Mouse (Mus musculus): ENCODE data around the gene Gpr135. TPM values are rescaled to one million over a fixed set of nuclear protein-coding genes. Genes with fewer than 3 reads are reported as not detected.

The Gpr135 gene
- total and polyA plus RNA-seq, 3 experiments, result 0.19 to 0.92 TPM; not detected in 1

DNA sequence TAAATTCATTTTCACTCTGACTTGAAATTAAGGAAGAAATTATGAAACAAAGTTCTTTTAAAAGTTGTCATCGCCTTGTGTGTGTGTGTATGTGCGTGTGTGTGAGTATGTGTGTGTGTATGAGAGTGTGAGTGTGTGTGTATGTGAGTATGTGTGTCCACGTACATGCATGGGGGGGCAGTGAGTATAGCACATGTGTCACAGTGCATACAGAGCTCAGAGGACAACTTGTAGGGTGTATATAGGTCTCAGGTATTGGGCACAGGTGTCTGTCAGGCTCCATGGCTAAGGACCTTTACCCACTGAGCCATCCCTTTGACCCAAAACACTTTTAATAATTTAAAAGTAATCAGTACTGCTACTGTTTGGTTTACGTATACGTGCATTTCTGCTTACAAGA lies 33.1 kb upstream of the Gpr135 start:
- H3K27me3 ChIP-seq (ENCODE audit: control insufficient read depth in 1 of 2, insufficient read depth in 2 of 2, low read length in 2 of 2), result peaks cover 0 to 1% of the 10 kb centered on the region in 2 experiments; a peak in 1 of 4 replicates
- no peaks in the 10 kb centered on the region for H3K9me3 ChIP-seq (replicated peaks; ENCODE audit: insufficient read depth, low read length)
- no peak overlapping the region for H3K4me3 ChIP-seq (ENCODE audit: control insufficient read depth in 1 of 2, insufficient read depth in 1 of 2, low read depth in 2 of 2, low read length in 2 of 2)
- DNase-seq (ENCODE audit: low read depth, low spot score), result no peak
- H3K27ac ChIP-seq (ENCODE audit: control insufficient read depth, low read depth, low read length), result no peak overlapping the region
- H3K36me3 ChIP-seq (ENCODE audit: control insufficient read depth in 1 of 2, insufficient read depth in 2 of 2, low read length in 2 of 2), result no peaks in the 10 kb centered on the region
- H3K9ac ChIP-seq (ENCODE audit: control insufficient read depth, low read depth, low read length, poor library complexity, severe bottlenecking), result no peak overlapping the region
- no peak for TF ChIP-seq NRF1 (IDR thresholded peaks at IDR 0.05; ENCODE audit: insufficient read depth, low read depth, low read length, poor library complexity, severe bottlenecking)
- H3K79me2 ChIP-seq (ENCODE audit: control insufficient read depth, insufficient read depth, low read length, poor library complexity), result no peaks in the 10 kb centered on the region
- H3K4me1 ChIP-seq (ENCODE audit: control insufficient read depth in 1 of 2, insufficient read depth in 2 of 2, low read length in 2 of 2), result no peaks in the 10 kb centered on the region; a peak in 2 of 4 replicates

DNA sequence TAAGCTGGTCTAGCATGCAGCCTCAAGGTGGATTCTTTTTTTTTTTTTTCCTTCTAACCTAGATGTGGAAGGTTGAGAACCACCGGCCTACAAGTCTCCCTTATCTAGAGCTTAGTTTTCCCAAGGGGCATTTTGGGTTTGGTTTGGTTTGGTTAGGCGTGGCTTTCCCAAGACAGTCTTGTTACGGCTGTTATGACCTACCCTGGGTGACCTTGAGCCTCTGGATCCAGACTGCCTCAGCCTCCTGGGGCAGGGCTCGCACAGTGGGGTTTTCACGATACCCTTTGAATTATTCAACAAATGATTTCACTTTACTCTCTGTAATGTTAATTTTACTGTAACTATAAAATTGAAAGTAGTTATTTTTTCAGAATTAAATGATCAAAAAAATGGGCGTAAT lies 31.9 kb upstream of the Gpr135 start:
- DNase-seq (ENCODE audit: low read depth, low spot score), result no peak
- Histone ChIP-seq H3K27me3 (ENCODE audit: control insufficient read depth in 1 of 2, insufficient read depth in 2 of 2, low read length in 2 of 2) (no peaks in the 10 kb centered on the region), H3K79me2 (ENCODE audit: control insufficient read depth, insufficient read depth, low read length, poor library complexity) (no peaks in the 10 kb centered on the region), H3K9me3 (replicated peaks; ENCODE audit: insufficient read depth, low read length) (no peaks in the 10 kb centered on the region), H3K9ac (ENCODE audit: control insufficient read depth, low read depth, low read length, poor library complexity, severe bottlenecking) (no peak overlapping the region), H3K27ac (ENCODE audit: control insufficient read depth, low read depth, low read length) (no peak overlapping the region), H3K4me1 (ENCODE audit: control insufficient read depth in 1 of 2, insufficient read depth in 2 of 2, low read length in 2 of 2) (no peaks in the 10 kb centered on the region; a peak in 2 of 4 replicates), H3K4me3 (ENCODE audit: control insufficient read depth in 1 of 2, insufficient read depth in 1 of 2, low read depth in 2 of 2, low read length in 2 of 2) (no peak overlapping the region), H3K36me3 (ENCODE audit: control insufficient read depth in 1 of 2, insufficient read depth in 2 of 2, low read length in 2 of 2) (no peaks in the 10 kb centered on the region)
- TF ChIP-seq CHD2 (IDR thresholded peaks at IDR 0.05; ENCODE audit: low read length) (no peak), POLR2AphosphoS5 (IDR thresholded peaks at IDR 0.05; ENCODE audit: borderline replicate concordance, low read depth, low read length) (no peak), KAT2A (conservative IDR thresholded peaks at IDR 0.05; ENCODE audit: low read depth, low read length) (no peak), CHD1 (IDR thresholded peaks at IDR 0.05; ENCODE audit: low read depth, low read length) (no peak), EP300 (IDR thresholded peaks at IDR 0.05; ENCODE audit: low read depth in 1 of 2, low read length in 2 of 2) (no peak), MAZ (IDR thresholded peaks at IDR 0.05; ENCODE audit: low read depth, low read length) (no peak), MEF2A (IDR thresholded peaks at IDR 0.05; ENCODE audit: extremely low read depth, insufficient replicate concordance, low read depth, low read length, poor library complexity, severe bottlenecking) (no peak), ZKSCAN1 (IDR thresholded peaks at IDR 0.05; ENCODE audit: low read depth, low read length) (no peak), ZNF384 (IDR thresholded peaks at IDR 0.05; ENCODE audit: low read depth, low read length) (no peak), ELF1 (IDR thresholded peaks at IDR 0.05; ENCODE audit: low read depth, low read length) (no peak), CTCF (IDR thresholded peaks at IDR 0.05 in 2 of 3, conservative IDR thresholded peaks at IDR 0.05 in 1 of 3; ENCODE audit: control insufficient read depth in 1 of 3, insufficient read depth in 1 of 3, low read depth in 2 of 3, low read length in 3 of 3, poor library complexity in 1 of 3, severe bottlenecking in 1 of 3) (no peak), USF1 (IDR thresholded peaks at IDR 0.05; ENCODE audit: low read depth, low read length) (no peak), MYB (IDR thresholded peaks at IDR 0.05; ENCODE audit: low read depth, low read length) (no peak), USF2 (IDR thresholded peaks at IDR 0.05; ENCODE audit: borderline replicate concordance in 1 of 2, insufficient read depth in 1 of 2, low read depth in 1 of 2, low read length in 2 of 2) (no peak)

Data from MEL (cell line).